Mouse (Mus musculus) left cerebral cortex, adult 2 months (tissue): ENCODE measurements around the gene Trappc3. TPM values are rescaled to one million over a fixed set of nuclear protein-coding genes. Genes with fewer than 3 reads are reported as not detected.
"Not testable (repeated sequence)": the region's sequence is repeated elsewhere in the genome, so short reads cannot be mapped to it uniquely, and the experiment has no call there.

Source experiments
- DNase-seq, 2 experiments: peaks; one replicate each; pipeline ENCODE4 v3.0.0; 2021 to 2022; ENCODE audit warnings: low spot score in 2 of 2, mixed read lengths in 1 of 2; ENCODE audit errors: extremely low spot score in 1 of 2
- H3K27ac ChIP-seq: fragments of 200-600 bp; 2 replicates; pipeline ENCODE4 v1.8.1; 2022
- H3K4me3 ChIP-seq: fragments of 200-600 bp; 2 replicates; pipeline ENCODE4 v1.8.1; 2022
- CTCF ChIP-seq: fragments of 200-600 bp; IDR thresholded peaks from 2 replicates; pipeline ENCODE4 v1.8.1; 2022; ENCODE audit warnings: antibody characterized with exemption, mild to moderate bottlenecking, moderate library complexity
- intact Hi-C: fragments of 180-260 bp; cut with DNase I; formaldehyde crosslinking; loops from one replicate; pipeline ENCODE4 v1.15.1; 2025
- long read RNA-seq, 2 experiments: library from polyadenylated mRNA; stranded (forward); transcript quantifications; one replicate each; pipeline ENCODE4 v2.0.0; 2021; ENCODE audit warnings: borderline mapping rate in 2 of 2
- total RNA-seq, 2 experiments: library from RNA; stranded (reverse); gene quantifications; 2 replicates each; pipeline ENCODE4 v1.2.3; 2021

Trappc3 gene
- total RNA-seq: 10 to 100 TPM; 77.0 to 87.5 TPM
- long read RNA-seq, experiment 1, transcript Trappc3-201 (5 exons, 1,336 nt): major isoform, 6 of 10 reads
- long read RNA-seq, experiment 1, partial matches to known transcripts: 0 of 10 reads
- long read RNA-seq, experiment 1, other reads (novel, unspliced or antisense): 4 of 10 reads
- long read RNA-seq, experiment 2, transcript Trappc3-201 (5 exons, 1,336 nt): major isoform, 9 of 12 reads
- long read RNA-seq, experiment 2, partial matches to known transcripts: 2 of 12 reads
- long read RNA-seq, experiment 2, other reads (novel, unspliced or antisense): 1 of 12 reads

GRCm38 (mm10) chr4:126262119-126262807 lies at the start of gene Trappc3:
Gene Trappc3 (plus strand): TSS chr4:126262325.
- intact Hi-C loops: loop anchor here (1.0 to 5.0 kb wide), 4 partner anchors 35 to 175 kb away; no protein-coding TSS in a partner anchor
- H3K27ac ChIP-seq: peak within 1 kb of the TSS; percentile 89
- DNase-seq: peak; percentile 99 to 100
- H3K4me3 ChIP-seq: peak within 1 kb of the TSS; percentile 76
- TF ChIP-seq CTCF: peak; percentile 100

- DNase-seq: no peak
- Histone ChIP-seq H3K4me3 (no peak overlapping the region), H3K27ac (no peak overlapping the region)
- intact Hi-C loops: no loop called here
- TF ChIP-seq CTCF: no peak
These were observed 44.4 kb upstream of the Trappc3 start for GRCm38 (mm10) chr4:126217771-126218170.

- DNase-seq, H3K27ac ChIP-seq, H3K4me3 ChIP-seq, intact Hi-C loops: not testable (repeated sequence)
These were observed 42.6 kb upstream of the Trappc3 start for GRCm38 (mm10) chr4:126219540-126219939.

GRCm38 (mm10) chr4:126220045-126220444 lies 42.1 kb upstream of the Trappc3 start:
- TF ChIP-seq CTCF: no peak
- Histone ChIP-seq H3K27ac (no peak overlapping the region), H3K4me3 (no peak overlapping the region)
- no peak for DNase-seq
- intact Hi-C loops: no loop called here

- no peak for TF ChIP-seq CTCF
- intact Hi-C loops: no loop called here
- H3K27ac ChIP-seq: no peak overlapping the region
- H3K4me3 ChIP-seq: no peak overlapping the region
- DNase-seq: no peak
These were observed 39.5 kb upstream of the Trappc3 start for GRCm38 (mm10) chr4:126222631-126223030.

GRCm38 (mm10) chr4:126226640-126227039 lies 35.5 kb upstream of the Trappc3 start:
- Histone ChIP-seq H3K27ac (no peak overlapping the region; the same call in 1 of the 2 replicates), H3K4me3 (peak overlapping the region; percentile 50)
- no peak for TF ChIP-seq CTCF
- peak in 1 of 2 experiments; percentile 10 for DNase-seq
- intact Hi-C loops: loop anchor here (1.0 to 2.0 kb wide), 2 partner anchors 36 to 82 kb away; partner anchors contain the start of gene Trappc3

- H3K4me3 ChIP-seq: peak overlapping the region; percentile 50
- peak overlapping the region; percentile 85 for H3K27ac ChIP-seq
- intact Hi-C loops: loop anchor here (1.0 to 2.0 kb wide), 2 partner anchors 35 to 82 kb away; partner anchors contain the start of gene Trappc3
- DNase-seq: peak; percentile 83 to 87
- peak; percentile 98 for TF ChIP-seq CTCF
These were observed 34.9 kb upstream of the Trappc3 start for GRCm38 (mm10) chr4:126227077-126227761.

- intact Hi-C loops: no loop called here
- TF ChIP-seq CTCF: no peak
- H3K4me3 ChIP-seq: no peak overlapping the region
- H3K27ac ChIP-seq: no peak overlapping the region; the same call in 1 of the 2 replicates
- peak in 1 of 2 experiments; percentile 8 for DNase-seq
These were observed 34.0 kb upstream of the Trappc3 start for GRCm38 (mm10) chr4:126228144-126228543.

- DNase-seq: no peak
- intact Hi-C loops: no loop called here
- H3K4me3 ChIP-seq: no peak overlapping the region
- H3K27ac ChIP-seq: no peak overlapping the region
- TF ChIP-seq CTCF: no peak
These were observed 32.2 kb upstream of the Trappc3 start for GRCm38 (mm10) chr4:126229900-126230299.

GRCm38 (mm10) chr4:126233676-126234308 lies 28.3 kb upstream of the Trappc3 start:
- H3K27ac ChIP-seq: 0 out of 2 replicates have a peak overlapping the region, but pooled peaks have one; percentile 15
- H3K4me3 ChIP-seq: no peak overlapping the region
- DNase-seq: peak in 1 of 2 experiments; percentile 10

GRCm38 (mm10) chr4:126234496-126235175 lies 27.5 kb upstream of the Trappc3 start:
- TF ChIP-seq CTCF: no peak
- Histone ChIP-seq H3K4me3 (no peak overlapping the region), H3K27ac (peak overlapping the region; percentile 28; the same call in 1 of the 2 replicates)
- intact Hi-C loops: no loop called here
- peak in 1 of 2 experiments; percentile 14 for DNase-seq

More at GRCm38 (mm10) chr4:126233676-126234308, 28.3 kb upstream of the Trappc3 start:
- TF ChIP-seq CTCF: no peak
- intact Hi-C loops: no loop called here
